Mouse (Mus musculus): Measurements from ENCODE around the gene Fosl1. TPM values are rescaled to one million over a fixed set of nuclear protein-coding genes. Genes with fewer than 3 reads are reported as not detected.

The Fosl1 gene
- polyA plus RNA-seq, 1 experiment from 2014 or later = not detected

DNA sequence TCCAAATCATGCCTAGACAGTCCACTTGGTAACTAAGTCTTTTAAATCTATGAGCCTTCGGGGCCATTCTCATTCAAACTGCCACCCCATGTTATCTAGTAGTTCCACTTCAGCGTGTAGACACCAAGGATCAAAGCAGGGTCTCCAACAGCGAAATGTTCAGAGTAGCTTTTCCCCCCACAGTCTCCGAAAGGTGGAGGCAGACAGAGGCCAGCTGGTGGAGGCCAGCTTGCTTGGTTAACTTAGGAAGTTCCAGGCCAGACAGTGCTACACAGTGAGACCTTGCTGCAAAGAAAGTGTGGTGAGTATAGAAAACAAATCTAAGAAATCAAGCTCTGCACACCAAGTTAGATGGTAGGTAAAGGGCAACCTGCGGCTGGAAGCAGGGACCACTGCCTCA is 36.7 kb upstream of the Fosl1 start:
- WGBS (ENCODE audit: insufficient replicate concordance) = 76% methylated on average over 5 of the region's 5 CpGs
- no peak for ATAC-seq (ENCODE audit: low read depth)
- no peak overlapping the region for H3K4me2 ChIP-seq (ENCODE audit: low read depth, low read length)
- H3K27me3 ChIP-seq (ENCODE audit: control insufficient read depth, insufficient read depth, low read depth, low read length) = no peaks in the 10 kb centered on the region
- no peaks in the 10 kb centered on the region for H3K36me3 ChIP-seq (ENCODE audit: control insufficient read depth, insufficient read depth)
- no peak overlapping the region for H3K27ac ChIP-seq (ENCODE audit: low read length)
- no peaks in the 10 kb centered on the region for H3K9me3 ChIP-seq (replicated peaks; ENCODE audit: control insufficient read depth, low read length)
- no peak overlapping the region for H3K9ac ChIP-seq (ENCODE audit: low read depth, low read length)
- peaks cover 19% of the 10 kb centered on the region for H3K4me1 ChIP-seq (ENCODE audit: control insufficient read depth, low read depth, low read length)
- H3K4me3 ChIP-seq (ENCODE audit: low read depth, low read length) = no peak overlapping the region

DNA sequence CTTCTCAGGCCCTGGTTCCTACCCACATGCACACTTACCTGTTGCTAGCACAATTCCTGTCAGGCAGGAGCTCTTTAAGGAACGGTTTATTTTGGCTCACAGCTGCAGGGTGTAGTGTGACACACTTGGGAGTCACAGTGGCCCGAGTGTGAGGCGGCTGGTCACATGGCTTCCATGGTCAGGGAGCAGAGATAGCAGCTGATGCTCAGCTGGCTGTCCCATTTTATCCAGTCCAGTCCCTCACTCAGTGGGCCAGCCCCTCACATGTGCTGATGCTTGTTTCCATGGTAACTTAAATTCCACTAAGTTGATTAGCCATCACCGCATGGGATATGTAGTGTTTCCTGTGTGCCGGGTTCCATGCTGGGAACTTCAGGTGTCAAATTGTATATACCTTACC is 35.4 kb upstream of the Fosl1 start:
- H3K4me1 ChIP-seq (ENCODE audit: control insufficient read depth, low read depth, low read length) = peaks cover 15% of the 10 kb centered on the region
- WGBS (ENCODE audit: insufficient replicate concordance) = 70% methylated on average over 5 of the region's 5 CpGs
- H3K9ac ChIP-seq (ENCODE audit: low read depth, low read length) = no peak overlapping the region
- no peaks in the 10 kb centered on the region for H3K36me3 ChIP-seq (ENCODE audit: control insufficient read depth, insufficient read depth)
- no peak for ATAC-seq (ENCODE audit: low read depth)
- H3K4me3 ChIP-seq (ENCODE audit: low read depth, low read length) = no peak overlapping the region
- H3K27ac ChIP-seq (ENCODE audit: low read length) = no peak overlapping the region
- no peaks in the 10 kb centered on the region for H3K27me3 ChIP-seq (ENCODE audit: control insufficient read depth, insufficient read depth, low read depth, low read length)
- no peaks in the 10 kb centered on the region for H3K9me3 ChIP-seq (replicated peaks; ENCODE audit: control insufficient read depth, low read length)
- H3K4me2 ChIP-seq (ENCODE audit: low read depth, low read length) = no peak overlapping the region

DNA sequence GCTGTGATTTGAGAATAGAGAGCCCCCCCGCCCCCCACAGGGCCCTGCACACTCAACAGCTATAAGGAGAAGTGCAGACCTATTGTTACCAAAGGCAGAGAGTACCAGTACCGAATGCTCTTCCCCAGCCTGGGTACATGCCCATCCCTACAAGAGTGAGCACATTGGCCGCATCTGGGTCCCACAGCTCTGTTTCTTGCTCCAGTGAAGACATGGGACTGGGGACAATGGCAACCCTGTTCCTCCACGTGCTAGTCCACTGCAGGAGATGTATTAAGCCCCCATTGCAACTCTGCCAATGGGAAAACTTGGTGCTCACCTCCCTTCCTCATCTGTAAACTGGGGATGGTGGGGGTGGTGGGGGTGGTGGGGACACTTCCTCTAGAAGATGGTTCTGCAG is 33.5 kb upstream of the Fosl1 start:
- Histone ChIP-seq H3K27ac (ENCODE audit: low read length) (no peak overlapping the region), H3K36me3 (ENCODE audit: control insufficient read depth, insufficient read depth) (no peaks in the 10 kb centered on the region), H3K4me2 (ENCODE audit: low read depth, low read length) (no peak overlapping the region), H3K9me3 (replicated peaks; ENCODE audit: control insufficient read depth, low read length) (no peaks in the 10 kb centered on the region), H3K4me1 (ENCODE audit: control insufficient read depth, low read depth, low read length) (peaks cover 6% of the 10 kb centered on the region; the same call in 1 of the 2 replicates), H3K9ac (ENCODE audit: low read depth, low read length) (no peak overlapping the region), H3K4me3 (ENCODE audit: low read depth, low read length) (no peak overlapping the region), H3K27me3 (ENCODE audit: control insufficient read depth, insufficient read depth, low read depth, low read length) (no peaks in the 10 kb centered on the region)
- 64% methylated on average over 4 of the region's 4 CpGs for WGBS (ENCODE audit: insufficient replicate concordance)
- ATAC-seq (ENCODE audit: low read depth) = no peak

DNA sequence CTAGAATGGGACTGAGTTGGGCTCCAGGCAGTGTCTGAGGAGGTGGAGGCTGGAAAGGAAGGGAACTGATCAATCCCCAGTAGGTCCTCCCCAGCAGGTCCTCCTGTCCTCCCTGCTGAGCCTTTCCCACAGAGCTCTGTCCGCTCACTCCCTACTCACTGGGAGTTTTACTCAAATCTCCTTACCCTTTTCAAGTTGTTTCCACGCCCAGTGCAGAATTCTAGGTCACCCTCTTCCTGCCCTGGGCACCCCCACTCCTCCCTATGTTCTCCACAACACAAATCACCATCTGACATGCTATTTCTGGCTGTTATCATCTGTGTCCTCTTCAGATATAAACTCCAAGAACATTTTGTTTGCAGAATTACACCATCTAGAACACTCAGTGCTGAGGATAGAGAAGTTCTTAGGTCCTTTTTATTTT is 32.8 kb upstream of the Fosl1 start:
- H3K4me2 ChIP-seq (ENCODE audit: low read depth, low read length) = no peak overlapping the region
- no peak overlapping the region for H3K4me3 ChIP-seq (ENCODE audit: low read depth, low read length)
- no peak overlapping the region for H3K27ac ChIP-seq (ENCODE audit: low read length)
- no peaks in the 10 kb centered on the region for H3K27me3 ChIP-seq (ENCODE audit: control insufficient read depth, insufficient read depth, low read depth, low read length)
- ATAC-seq (ENCODE audit: low read depth) = no peak
- peaks cover 3% of the 10 kb centered on the region; the same call in 1 of the 2 replicates for H3K4me1 ChIP-seq (ENCODE audit: control insufficient read depth, low read depth, low read length)
- H3K9me3 ChIP-seq (replicated peaks; ENCODE audit: control insufficient read depth, low read length) = no peaks in the 10 kb centered on the region
- WGBS (ENCODE audit: insufficient replicate concordance) = 56% methylated on average over 2 of the region's 2 CpGs
- H3K9ac ChIP-seq (ENCODE audit: low read depth, low read length) = no peak overlapping the region
- no peaks in the 10 kb centered on the region for H3K36me3 ChIP-seq (ENCODE audit: control insufficient read depth, insufficient read depth)

DNA sequence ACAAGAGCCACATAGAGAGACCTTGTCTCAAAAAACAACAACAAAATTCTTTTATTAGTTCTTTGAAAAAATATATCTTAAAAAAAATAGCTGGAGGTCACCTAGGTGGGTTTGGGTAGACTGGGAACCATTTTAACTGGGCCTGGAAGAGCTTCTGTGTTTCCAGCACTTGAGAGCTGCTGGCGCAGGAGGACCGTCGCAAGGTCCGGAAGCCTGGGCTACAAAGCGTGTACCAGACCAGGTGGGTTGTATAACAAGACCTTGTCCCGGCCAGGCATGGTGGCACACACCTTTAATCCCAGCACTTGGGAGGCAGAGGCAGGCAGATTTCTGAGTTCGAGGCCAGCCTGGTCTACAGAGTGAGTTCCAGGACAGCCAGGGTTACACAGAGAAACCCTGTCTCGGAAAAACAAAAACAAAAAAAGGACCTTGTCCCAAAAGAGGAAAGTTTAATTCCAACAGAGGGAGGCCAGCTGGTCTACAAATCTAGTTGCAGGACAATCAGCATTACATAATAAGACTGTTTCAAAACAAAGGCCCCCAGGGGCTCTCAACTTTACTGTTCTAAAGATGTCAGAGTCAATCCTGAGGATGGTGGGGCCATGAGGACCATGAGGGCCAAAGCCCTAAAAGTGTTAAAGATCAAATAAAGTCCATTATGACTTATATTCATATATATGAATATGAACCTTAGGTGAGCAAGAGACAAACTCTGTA is 28.4 kb upstream of the Fosl1 start:
- 79% methylated on average over 8 of the region's 8 CpGs for WGBS (ENCODE audit: insufficient replicate concordance)
- Histone ChIP-seq H3K4me1 (ENCODE audit: control insufficient read depth, low read depth, low read length) (peaks cover 11% of the 10 kb centered on the region), H3K4me2 (ENCODE audit: low read depth, low read length) (no peak overlapping the region), H3K4me3 (ENCODE audit: low read depth, low read length) (no peak overlapping the region), H3K27ac (ENCODE audit: low read length) (no peak overlapping the region), H3K36me3 (ENCODE audit: control insufficient read depth, insufficient read depth) (peaks cover 4% of the 10 kb centered on the region; the same call in 1 of the 2 replicates), H3K9me3 (replicated peaks; ENCODE audit: control insufficient read depth, low read length) (no peaks in the 10 kb centered on the region), H3K9ac (ENCODE audit: low read depth, low read length) (no peak overlapping the region), H3K27me3 (ENCODE audit: control insufficient read depth, insufficient read depth, low read depth, low read length) (no peaks in the 10 kb centered on the region)
- no peak for ATAC-seq (ENCODE audit: low read depth)

DNA sequence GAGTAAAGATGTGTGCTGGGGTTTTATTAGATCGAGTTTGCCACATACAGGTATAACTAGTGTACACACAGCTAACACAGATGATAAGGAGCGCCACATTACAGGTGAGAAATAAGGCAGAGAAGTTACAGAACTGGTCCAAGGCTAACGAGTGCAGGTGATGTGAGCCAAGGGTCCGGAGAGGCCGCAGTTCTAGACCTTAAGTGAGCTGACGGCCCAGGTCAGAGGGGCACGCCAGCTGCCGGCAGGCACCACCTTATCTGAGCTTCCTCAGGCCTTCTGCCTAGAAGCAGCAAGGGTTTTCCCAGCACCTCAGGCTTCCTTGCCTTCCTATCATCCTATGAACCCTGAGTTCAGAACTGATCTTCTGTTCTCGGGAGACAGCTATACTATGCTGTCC is 27.7 kb upstream of the Fosl1 start:
- Histone ChIP-seq H3K4me3 (ENCODE audit: low read depth, low read length) (no peak overlapping the region), H3K4me2 (ENCODE audit: low read depth, low read length) (no peak overlapping the region), H3K9ac (ENCODE audit: low read depth, low read length) (no peak overlapping the region), H3K27me3 (ENCODE audit: control insufficient read depth, insufficient read depth, low read depth, low read length) (no peaks in the 10 kb centered on the region), H3K36me3 (ENCODE audit: control insufficient read depth, insufficient read depth) (peaks cover 4% of the 10 kb centered on the region; the same call in 1 of the 2 replicates), H3K9me3 (replicated peaks; ENCODE audit: control insufficient read depth, low read length) (no peaks in the 10 kb centered on the region), H3K27ac (ENCODE audit: low read length) (no peak overlapping the region), H3K4me1 (ENCODE audit: control insufficient read depth, low read depth, low read length) (peaks cover 12% of the 10 kb centered on the region)
- 66% methylated on average over 9 of the region's 9 CpGs for WGBS (ENCODE audit: insufficient replicate concordance)
- no peak for ATAC-seq (ENCODE audit: low read depth)

DNA sequence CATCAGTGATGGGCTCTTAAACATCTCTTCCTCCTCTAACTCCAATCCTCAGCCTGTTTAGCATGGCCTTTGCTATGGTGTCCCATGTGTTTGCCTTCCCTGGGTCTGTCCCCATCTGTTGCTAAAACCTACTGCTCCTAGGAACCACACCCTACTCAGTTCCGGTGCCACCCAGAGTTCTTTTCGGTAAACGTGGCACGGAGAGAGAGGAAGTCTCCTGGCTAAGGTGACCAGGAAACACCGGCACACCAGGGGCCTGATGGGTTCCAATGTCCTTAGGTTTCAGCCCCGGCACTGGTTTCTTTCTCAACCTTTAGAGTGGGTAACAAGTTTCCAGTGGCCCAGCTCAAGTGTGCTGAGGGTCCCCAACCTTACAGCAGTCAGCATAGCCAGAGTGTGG is 26.8 kb upstream of the Fosl1 start:
- no peak overlapping the region for H3K9ac ChIP-seq (ENCODE audit: low read depth, low read length)

DNA sequence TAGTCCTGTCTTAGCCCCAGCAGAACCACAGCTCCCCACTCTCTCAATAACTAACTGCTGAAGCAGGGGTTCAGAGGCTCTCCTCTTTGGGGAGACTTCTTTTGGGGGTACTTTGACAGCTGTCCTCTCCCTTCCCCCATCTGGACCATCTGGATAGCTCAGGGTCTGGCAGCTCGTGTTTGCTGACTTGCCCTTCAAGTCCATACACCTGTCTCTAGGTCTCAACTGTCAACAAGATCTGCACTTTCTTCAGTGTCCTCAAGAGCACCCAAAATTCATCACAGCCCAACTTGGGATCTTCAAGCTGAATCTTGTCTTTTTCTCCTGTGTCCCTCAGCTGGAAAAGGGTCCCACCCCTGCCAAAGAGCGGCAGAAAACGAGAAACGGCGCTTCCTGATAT is 25.6 kb upstream of the Fosl1 start:
- H3K4me3 ChIP-seq (ENCODE audit: low read depth, low read length) = no peak overlapping the region
- H3K27me3 ChIP-seq (ENCODE audit: control insufficient read depth, insufficient read depth, low read depth, low read length) = no peaks in the 10 kb centered on the region
- no peak for ATAC-seq (ENCODE audit: low read depth)
- peaks cover 23% of the 10 kb centered on the region for H3K4me1 ChIP-seq (ENCODE audit: control insufficient read depth, low read depth, low read length)
- WGBS (ENCODE audit: insufficient replicate concordance) = 86% methylated on average over 5 of the region's 5 CpGs
- no peak overlapping the region for H3K4me2 ChIP-seq (ENCODE audit: low read depth, low read length)
- no peak overlapping the region for H3K27ac ChIP-seq (ENCODE audit: low read length)
- H3K36me3 ChIP-seq (ENCODE audit: control insufficient read depth, insufficient read depth) = peaks cover 6% of the 10 kb centered on the region; the same call in 1 of the 2 replicates
- H3K9ac ChIP-seq (ENCODE audit: low read depth, low read length) = no peak overlapping the region
- H3K9me3 ChIP-seq (replicated peaks; ENCODE audit: control insufficient read depth, low read length) = no peaks in the 10 kb centered on the region

More for the DNA sequence above, 26.8 kb upstream of the Fosl1 start:
- no peak for ATAC-seq (ENCODE audit: low read depth)
- Histone ChIP-seq H3K27me3 (ENCODE audit: control insufficient read depth, insufficient read depth, low read depth, low read length) (no peaks in the 10 kb centered on the region), H3K4me2 (ENCODE audit: low read depth, low read length) (no peak overlapping the region), H3K36me3 (ENCODE audit: control insufficient read depth, insufficient read depth) (peaks cover 4% of the 10 kb centered on the region; the same call in 1 of the 2 replicates), H3K27ac (ENCODE audit: low read length) (no peak overlapping the region), H3K4me3 (ENCODE audit: low read depth, low read length) (no peak overlapping the region), H3K9me3 (replicated peaks; ENCODE audit: control insufficient read depth, low read length) (no peaks in the 10 kb centered on the region), H3K4me1 (ENCODE audit: control insufficient read depth, low read depth, low read length) (peaks cover 11% of the 10 kb centered on the region)
- WGBS (ENCODE audit: insufficient replicate concordance) = 74% methylated on average over 6 of the region's 6 CpGs

DNA sequence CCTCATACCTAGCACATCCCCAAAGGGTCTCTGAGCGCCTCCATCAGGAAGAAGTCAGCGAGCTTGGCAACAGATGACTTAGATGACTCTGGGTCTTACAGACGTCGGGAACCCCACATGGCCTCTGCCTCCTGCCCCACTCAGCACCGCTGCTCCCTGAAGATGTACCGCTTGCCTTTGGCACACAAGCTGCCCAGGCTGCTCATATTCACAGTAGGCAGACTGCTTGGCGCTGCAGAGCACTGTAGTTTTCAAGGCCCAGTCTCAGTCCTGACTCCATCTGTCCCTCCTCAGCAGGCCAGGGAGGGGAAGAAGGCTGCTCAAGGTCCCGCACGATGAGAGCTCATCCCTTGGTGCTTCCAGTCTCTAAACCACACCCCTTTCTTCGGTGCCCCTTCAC is 25.1 kb upstream of the Fosl1 start:
- H3K27ac ChIP-seq (ENCODE audit: low read length) = no peak overlapping the region
- peaks cover 8% of the 10 kb centered on the region; the same call in 1 of the 2 replicates for H3K36me3 ChIP-seq (ENCODE audit: control insufficient read depth, insufficient read depth)
- no peak overlapping the region for H3K4me3 ChIP-seq (ENCODE audit: low read depth, low read length)
- H3K9ac ChIP-seq (ENCODE audit: low read depth, low read length) = no peak overlapping the region
- no peak overlapping the region for H3K4me2 ChIP-seq (ENCODE audit: low read depth, low read length)
- no peaks in the 10 kb centered on the region for H3K27me3 ChIP-seq (ENCODE audit: control insufficient read depth, insufficient read depth, low read depth, low read length)
- H3K4me1 ChIP-seq (ENCODE audit: control insufficient read depth, low read depth, low read length) = peaks cover 23% of the 10 kb centered on the region
- whole genome bisulfite sequencing (ENCODE audit: insufficient replicate concordance) = 87% methylated on average over 10 of the region's 10 CpGs
- ATAC-seq (ENCODE audit: low read depth) = no peak
- no peaks in the 10 kb centered on the region for H3K9me3 ChIP-seq (replicated peaks; ENCODE audit: control insufficient read depth, low read length)

All from liver, embryonic 16.5 days (tissue).